Mouse (Mus musculus): Measurements from ENCODE around the gene Wdr76. TPM values are rescaled to one million over a fixed set of nuclear protein-coding genes. Genes with fewer than 3 reads are reported as not detected.
A peak's percentile ranks its signal among the peaks of the same experiment; 100 is the strongest.

The Wdr76 gene
- total RNA-seq, 1 experiment from 2014 or later, result 38.6 TPM

DNA sequence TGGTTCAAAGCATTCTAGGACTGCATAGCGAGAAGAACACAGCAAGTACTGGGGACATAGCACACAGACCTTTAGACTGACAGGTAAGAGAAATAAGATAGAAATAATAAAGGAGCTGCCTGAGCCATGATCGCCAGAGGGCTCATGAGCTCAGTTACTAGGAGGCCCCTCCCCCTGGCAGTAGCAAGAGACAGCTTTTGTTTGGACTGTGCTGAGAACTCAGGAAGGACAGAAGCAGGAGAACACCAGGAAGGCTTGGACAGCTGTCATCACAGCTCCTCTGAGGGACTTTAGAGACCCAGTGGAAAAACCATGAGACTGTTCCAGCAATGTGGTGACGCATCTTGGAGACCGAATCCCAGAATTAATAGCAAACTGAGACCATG, 81.8 kb downstream of the Wdr76 start:
- peak; percentile 10; the same call in 1 of the 2 replicates for ATAC-seq (replicated peaks; ENCODE audit: low read depth, poor library complexity, severe bottlenecking)

DNA sequence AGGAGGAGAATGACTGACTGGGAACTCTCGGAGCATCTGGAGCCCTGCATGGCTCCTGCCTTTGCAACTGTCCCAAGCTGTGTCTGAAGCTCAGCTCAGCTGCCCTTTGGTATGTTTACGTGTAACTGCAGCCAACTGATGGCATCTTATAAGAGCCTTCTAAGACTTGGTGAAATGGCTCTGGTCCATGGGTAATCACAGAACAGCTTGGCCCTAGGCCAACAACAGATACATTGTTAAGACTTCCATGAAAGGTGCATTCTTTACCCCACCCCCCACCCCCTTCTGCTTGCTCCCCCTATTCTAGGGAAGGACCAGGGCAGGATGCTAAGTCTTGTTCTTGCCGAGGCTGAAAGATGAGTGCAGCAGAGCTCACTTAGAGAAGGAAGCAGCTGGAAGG, 87.6 kb downstream of the Wdr76 start:
- no peak for ATAC-seq (replicated peaks; ENCODE audit: low read depth, poor library complexity, severe bottlenecking)

Other genes starting within 250 kb of the Wdr76 start
- gene Trp53bp1, start 235.3 kb upstream of the Wdr76 start, total RNA-seq (2017), result 43.2 and 45.5 TPM in 2 replicates
- under 0.01 TPM in 1 of 2 replicates, not detected in the other for gene Map1a, start 217.1 kb upstream of the Wdr76 start, total RNA-seq (2017)
- gene Ppip5k1, start 151.3 kb upstream of the Wdr76 start, total RNA-seq (2017), result 12.2 and 22.1 TPM in 2 replicates
- not detected in 2 replicates for gene Ckmt1, start 149.0 kb upstream of the Wdr76 start, total RNA-seq (2017)
- gene Strc, start 119.6 kb upstream of the Wdr76 start, total RNA-seq (2017), result not detected in 2 replicates
- gene Pdia3, start 92.9 kb upstream of the Wdr76 start, total RNA-seq (2017), result 272 and 336 TPM in 2 replicates
- 3.2 TPM in 1 of 2 replicates, not detected in the other for gene Catsper2, start 92.9 kb upstream of the Wdr76 start, total RNA-seq (2017)
- gene Ell3, start 62.4 kb upstream of the Wdr76 start, total RNA-seq (2017), result not detected in 2 replicates
- gene Serf2, start 57.5 kb upstream of the Wdr76 start, total RNA-seq (2017), result 300 and 324 TPM in 2 replicates
- 76.4 and 129 TPM in 2 replicates for gene Hypk, start 53.4 kb upstream of the Wdr76 start, total RNA-seq (2017)
- gene Serinc4, start 49.9 kb upstream of the Wdr76 start, total RNA-seq (2017), result 1.4 and 1.8 TPM in 2 replicates
- 51.2 and 61.1 TPM in 2 replicates for gene Mfap1b, start 32.7 kb upstream of the Wdr76 start, total RNA-seq (2017)
- 34.0 and 34.7 TPM in 2 replicates for gene Mfap1a, start 58 bp upstream of the Wdr76 start, total RNA-seq (2017)